Mouse (Mus musculus): ENCODE results near the gene Rab22a.

GRCm38 (mm10) chr2:173710193-173710592 lies 50.6 kb downstream of the Rab22a start:
- no peak for TF ChIP-seq CTCF (IDR thresholded peaks at IDR 0.05; ENCODE audit: control insufficient read depth, insufficient read depth, insufficient read length)
- no peak for TF ChIP-seq MYOG (IDR thresholded peaks at IDR 0.05; ENCODE audit: control insufficient read depth, extremely low read depth, insufficient read length)
- no peak for TF ChIP-seq USF1 (IDR thresholded peaks at IDR 0.05; ENCODE audit: low read depth)

All from C2C12 (cell line).